Mouse (Mus musculus): ENCODE results near the gene Mtfr2.

The Mtfr2 gene

GRCm38 (mm10) chr10:20379071-20379735 is 31.6 kb downstream of the Mtfr2 start:
- no peak for DNase-seq (ENCODE audit: low spot score in 2 of 2)

- no peak for DNase-seq (ENCODE audit: low spot score in 2 of 2)
These were observed 33.2 kb downstream of the Mtfr2 start for GRCm38 (mm10) chr10:20380798-20381197.

GRCm38 (mm10) chr10:20381352-20381751 is 33.8 kb downstream of the Mtfr2 start:
- DNase-seq (ENCODE audit: low spot score in 2 of 2), result no peak

GRCm38 (mm10) chr10:20382807-20383419 is 35.3 kb downstream of the Mtfr2 start:
- no peak for DNase-seq (ENCODE audit: low spot score in 2 of 2)

GRCm38 (mm10) chr10:20390568-20390967 is 43.0 kb downstream of the Mtfr2 start:
- no peak for DNase-seq (ENCODE audit: low spot score in 2 of 2)

GRCm38 (mm10) chr10:20394815-20395214 is 47.2 kb downstream of the Mtfr2 start:
- no peak for DNase-seq (ENCODE audit: low spot score in 2 of 2)

GRCm38 (mm10) chr10:20395778-20396177 is 48.2 kb downstream of the Mtfr2 start:
- DNase-seq (ENCODE audit: low spot score in 2 of 2), result no peak

GRCm38 (mm10) chr10:20398224-20398623 is 50.7 kb downstream of the Mtfr2 start:
- no peak for DNase-seq (ENCODE audit: low spot score in 2 of 2)

GRCm38 (mm10) chr10:20398641-20399390 is 51.2 kb downstream of the Mtfr2 start:
- no peak for DNase-seq (ENCODE audit: low spot score in 2 of 2)

- DNase-seq (ENCODE audit: low spot score in 2 of 2), result no peak
These were observed 52.8 kb downstream of the Mtfr2 start for GRCm38 (mm10) chr10:20400406-20400805.

- DNase-seq (ENCODE audit: low spot score in 2 of 2), result no peak
These were observed 55.4 kb downstream of the Mtfr2 start for GRCm38 (mm10) chr10:20402941-20403340.

- peak in 1 of 2 experiments; percentile 7 for DNase-seq (ENCODE audit: low spot score in 2 of 2)
These were observed 57.9 kb downstream of the Mtfr2 start for GRCm38 (mm10) chr10:20405471-20405870.

- DNase-seq (ENCODE audit: low spot score in 2 of 2), result no peak
These were observed 60.8 kb downstream of the Mtfr2 start for GRCm38 (mm10) chr10:20408336-20408735.

- DNase-seq (ENCODE audit: low spot score in 2 of 2), result no peak
These were observed 61.6 kb downstream of the Mtfr2 start for GRCm38 (mm10) chr10:20409181-20409580.
